Mouse (Mus musculus): Measurements from ENCODE around the gene Rraga. TPM values are rescaled to one million over a fixed set of nuclear protein-coding genes. Genes with fewer than 3 reads are reported as not detected.

Rraga gene
- polyA plus RNA-seq, 1 experiment from 2014 or later, result 67.4 TPM

GRCm38 (mm10) chr4:86541573-86541972 lies 33.9 kb upstream of the Rraga start:
- Histone ChIP-seq H3K36me3 (ENCODE audit: control insufficient read depth, insufficient read depth, low read length) (no peaks in the 10 kb centered on the region), H3K4me3 (ENCODE audit: control insufficient read depth in 1 of 2, insufficient read depth in 1 of 2, low read depth in 1 of 2, low read length in 2 of 2) (no peak overlapping the region), H3K4me1 (ENCODE audit: control insufficient read depth in 2 of 2, insufficient read depth in 2 of 2, low read length in 2 of 2) (peaks cover 4 to 7% of the 10 kb centered on the region in 2 experiments; a peak in 2 of 4 replicates), H3K9ac (ENCODE audit: low read length) (no peak overlapping the region), H3K9me3 (ENCODE audit: control insufficient read depth, low read length) (no peaks in the 10 kb centered on the region), H3K27me3 (ENCODE audit: control insufficient read depth, insufficient read depth, low read length) (no peaks in the 10 kb centered on the region), H3K27ac (replicated peaks in 1 of 2; ENCODE audit: control insufficient read depth in 1 of 2, insufficient read depth in 1 of 2, low read depth in 2 of 2, low read length in 2 of 2) (no peak overlapping the region), H3K4me2 (ENCODE audit: low read length) (no peak overlapping the region)
- WGBS, result 70% methylated on average over 1 of the region's 1 CpGs
- no peak for ATAC-seq (ENCODE audit: insufficient number of reproducible peaks, insufficient read depth, low FRiP score, low read depth)

- peaks cover 4 to 7% of the 10 kb centered on the region in 2 experiments; a peak in 2 of 4 replicates for H3K4me1 ChIP-seq (ENCODE audit: control insufficient read depth in 2 of 2, insufficient read depth in 2 of 2, low read length in 2 of 2)
- WGBS, result 71% methylated on average over 3 of the region's 3 CpGs
- ATAC-seq (ENCODE audit: insufficient number of reproducible peaks, insufficient read depth, low FRiP score, low read depth), result no peak
- no peaks in the 10 kb centered on the region for H3K9me3 ChIP-seq (ENCODE audit: control insufficient read depth, low read length)
- H3K4me2 ChIP-seq (ENCODE audit: low read length), result no peak overlapping the region
- no peak overlapping the region for H3K4me3 ChIP-seq (ENCODE audit: control insufficient read depth in 1 of 2, insufficient read depth in 1 of 2, low read depth in 1 of 2, low read length in 2 of 2)
- no peaks in the 10 kb centered on the region for H3K27me3 ChIP-seq (ENCODE audit: control insufficient read depth, insufficient read depth, low read length)
- 0 out of 4 replicates have a peak overlapping the region, but pooled peaks of 1 of the 2 experiments have one; percentile 0 for H3K27ac ChIP-seq (replicated peaks in 1 of 2; ENCODE audit: control insufficient read depth in 1 of 2, insufficient read depth in 1 of 2, low read depth in 2 of 2, low read length in 2 of 2)
- no peaks in the 10 kb centered on the region for H3K36me3 ChIP-seq (ENCODE audit: control insufficient read depth, insufficient read depth, low read length)
- H3K9ac ChIP-seq (ENCODE audit: low read length), result no peak overlapping the region
Observed at GRCm38 (mm10) chr4:86543999-86544398, 31.5 kb upstream of the Rraga start.

GRCm38 (mm10) chr4:86545615-86546014 lies 29.9 kb upstream of the Rraga start:
- H3K4me2 ChIP-seq (ENCODE audit: low read length), result no peak overlapping the region
- no peak overlapping the region for H3K27ac ChIP-seq (replicated peaks in 1 of 2; ENCODE audit: control insufficient read depth in 1 of 2, insufficient read depth in 1 of 2, low read depth in 2 of 2, low read length in 2 of 2)

GRCm38 (mm10) chr4:86548332-86548731 lies 27.1 kb upstream of the Rraga start:
- Histone ChIP-seq H3K27ac (replicated peaks in 1 of 2; ENCODE audit: control insufficient read depth in 1 of 2, insufficient read depth in 1 of 2, low read depth in 2 of 2, low read length in 2 of 2) (no peak overlapping the region), H3K27me3 (ENCODE audit: control insufficient read depth, insufficient read depth, low read length) (no peaks in the 10 kb centered on the region), H3K4me3 (ENCODE audit: control insufficient read depth in 1 of 2, insufficient read depth in 1 of 2, low read depth in 1 of 2, low read length in 2 of 2) (no peak overlapping the region), H3K9me3 (ENCODE audit: control insufficient read depth, low read length) (no peaks in the 10 kb centered on the region), H3K4me1 (ENCODE audit: control insufficient read depth in 2 of 2, insufficient read depth in 2 of 2, low read length in 2 of 2) (peaks cover 4 to 7% of the 10 kb centered on the region in 2 experiments; a peak in 2 of 4 replicates), H3K36me3 (ENCODE audit: control insufficient read depth, insufficient read depth, low read length) (no peaks in the 10 kb centered on the region), H3K9ac (ENCODE audit: low read length) (no peak overlapping the region), H3K4me2 (ENCODE audit: low read length) (no peak overlapping the region)
- no peak for ATAC-seq (ENCODE audit: insufficient number of reproducible peaks, insufficient read depth, low FRiP score, low read depth)
- WGBS, result 82% methylated on average over 9 of the region's 9 CpGs

More at GRCm38 (mm10) chr4:86545615-86546014, 29.9 kb upstream of the Rraga start:
- no peak overlapping the region for H3K4me3 ChIP-seq (ENCODE audit: control insufficient read depth in 1 of 2, insufficient read depth in 1 of 2, low read depth in 1 of 2, low read length in 2 of 2)
- no peaks in the 10 kb centered on the region for H3K36me3 ChIP-seq (ENCODE audit: control insufficient read depth, insufficient read depth, low read length)
- H3K4me1 ChIP-seq (ENCODE audit: control insufficient read depth in 2 of 2, insufficient read depth in 2 of 2, low read length in 2 of 2), result peaks cover 4 to 7% of the 10 kb centered on the region in 2 experiments; a peak in 2 of 4 replicates
- WGBS, result 51% methylated on average over 5 of the region's 5 CpGs
- no peaks in the 10 kb centered on the region for H3K9me3 ChIP-seq (ENCODE audit: control insufficient read depth, low read length)
- H3K9ac ChIP-seq (ENCODE audit: low read length), result no peak overlapping the region
- no peaks in the 10 kb centered on the region for H3K27me3 ChIP-seq (ENCODE audit: control insufficient read depth, insufficient read depth, low read length)
- no peak for ATAC-seq (ENCODE audit: insufficient number of reproducible peaks, insufficient read depth, low FRiP score, low read depth)

- Histone ChIP-seq H3K27me3 (ENCODE audit: control insufficient read depth, insufficient read depth, low read length) (no peaks in the 10 kb centered on the region), H3K27ac (replicated peaks in 1 of 2; ENCODE audit: control insufficient read depth in 1 of 2, insufficient read depth in 1 of 2, low read depth in 2 of 2, low read length in 2 of 2) (no peak overlapping the region), H3K4me3 (ENCODE audit: control insufficient read depth in 1 of 2, insufficient read depth in 1 of 2, low read depth in 1 of 2, low read length in 2 of 2) (no peak overlapping the region), H3K9me3 (ENCODE audit: control insufficient read depth, low read length) (no peaks in the 10 kb centered on the region), H3K4me1 (ENCODE audit: control insufficient read depth in 2 of 2, insufficient read depth in 2 of 2, low read length in 2 of 2) (no peaks in the 10 kb centered on the region), H3K9ac (ENCODE audit: low read length) (no peak overlapping the region), H3K4me2 (ENCODE audit: low read length) (no peak overlapping the region), H3K36me3 (ENCODE audit: control insufficient read depth, insufficient read depth, low read length) (no peaks in the 10 kb centered on the region)
- WGBS, result 19% methylated on average over 6 of the region's 6 CpGs
- no peak for ATAC-seq (ENCODE audit: insufficient number of reproducible peaks, insufficient read depth, low FRiP score, low read depth)
Observed at GRCm38 (mm10) chr4:86555035-86555707, 20.3 kb upstream of the Rraga start.

GRCm38 (mm10) chr4:86557371-86557770 lies 18.1 kb upstream of the Rraga start:
- no peaks in the 10 kb centered on the region for H3K27me3 ChIP-seq (ENCODE audit: control insufficient read depth, insufficient read depth, low read length)
- no peak overlapping the region for H3K27ac ChIP-seq (replicated peaks in 1 of 2; ENCODE audit: control insufficient read depth in 1 of 2, insufficient read depth in 1 of 2, low read depth in 2 of 2, low read length in 2 of 2)
- 78% methylated on average over 7 of the region's 7 CpGs for WGBS

GRCm38 (mm10) chr4:86558228-86558627 lies 17.2 kb upstream of the Rraga start, which contains the start of gene Saxo1:
TSS of gene Saxo1 (minus strand) at chr4:86558328.
- no peak for ATAC-seq (ENCODE audit: insufficient number of reproducible peaks, insufficient read depth, low FRiP score, low read depth)
- no peaks in the 10 kb centered on the region for H3K36me3 ChIP-seq (ENCODE audit: control insufficient read depth, insufficient read depth, low read length)
- WGBS, result 84% methylated on average over 7 of the region's 7 CpGs
- H3K9me3 ChIP-seq (ENCODE audit: control insufficient read depth, low read length), result no peaks in the 10 kb centered on the region
- no peak within 1 kb of the TSS for H3K4me2 ChIP-seq (ENCODE audit: low read length)
- no peaks in the 10 kb centered on the region for H3K27me3 ChIP-seq (ENCODE audit: control insufficient read depth, insufficient read depth, low read length)
- H3K9ac ChIP-seq (ENCODE audit: low read length), result no peak within 1 kb of the TSS
- no peaks in the 10 kb centered on the region for H3K4me1 ChIP-seq (ENCODE audit: control insufficient read depth in 2 of 2, insufficient read depth in 2 of 2, low read length in 2 of 2)
- H3K4me3 ChIP-seq (ENCODE audit: control insufficient read depth in 1 of 2, insufficient read depth in 1 of 2, low read depth in 1 of 2, low read length in 2 of 2), result no peak within 1 kb of the TSS
- H3K27ac ChIP-seq (replicated peaks in 1 of 2; ENCODE audit: control insufficient read depth in 1 of 2, insufficient read depth in 1 of 2, low read depth in 2 of 2, low read length in 2 of 2), result no peak within 1 kb of the TSS

More at GRCm38 (mm10) chr4:86557371-86557770, 18.1 kb upstream of the Rraga start:
- Histone ChIP-seq H3K4me2 (ENCODE audit: low read length) (no peak overlapping the region), H3K4me1 (ENCODE audit: control insufficient read depth in 2 of 2, insufficient read depth in 2 of 2, low read length in 2 of 2) (no peaks in the 10 kb centered on the region), H3K9ac (ENCODE audit: low read length) (no peak overlapping the region), H3K9me3 (ENCODE audit: control insufficient read depth, low read length) (no peaks in the 10 kb centered on the region), H3K36me3 (ENCODE audit: control insufficient read depth, insufficient read depth, low read length) (no peaks in the 10 kb centered on the region), H3K4me3 (ENCODE audit: control insufficient read depth in 1 of 2, insufficient read depth in 1 of 2, low read depth in 1 of 2, low read length in 2 of 2) (no peak overlapping the region)
- ATAC-seq (ENCODE audit: insufficient number of reproducible peaks, insufficient read depth, low FRiP score, low read depth), result no peak

- 69% methylated on average over 4 of the region's 4 CpGs for WGBS
- Histone ChIP-seq H3K36me3 (ENCODE audit: control insufficient read depth, insufficient read depth, low read length) (no peaks in the 10 kb centered on the region), H3K9ac (ENCODE audit: low read length) (no peak overlapping the region), H3K27ac (replicated peaks in 1 of 2; ENCODE audit: control insufficient read depth in 1 of 2, insufficient read depth in 1 of 2, low read depth in 2 of 2, low read length in 2 of 2) (no peak overlapping the region), H3K9me3 (ENCODE audit: control insufficient read depth, low read length) (no peaks in the 10 kb centered on the region), H3K4me3 (ENCODE audit: control insufficient read depth in 1 of 2, insufficient read depth in 1 of 2, low read depth in 1 of 2, low read length in 2 of 2) (no peak overlapping the region), H3K4me2 (ENCODE audit: low read length) (no peak overlapping the region), H3K27me3 (ENCODE audit: control insufficient read depth, insufficient read depth, low read length) (no peaks in the 10 kb centered on the region), H3K4me1 (ENCODE audit: control insufficient read depth in 2 of 2, insufficient read depth in 2 of 2, low read length in 2 of 2) (no peaks in the 10 kb centered on the region)
- ATAC-seq (ENCODE audit: insufficient number of reproducible peaks, insufficient read depth, low FRiP score, low read depth), result no peak
Observed at GRCm38 (mm10) chr4:86559006-86559405, 16.5 kb upstream of the Rraga start.

All from heart, embryonic 14.5 days (tissue).